Mouse (Mus musculus): Measurements from ENCODE around the gene Plcl1. TPM values are rescaled to one million over a fixed set of nuclear protein-coding genes. Genes with fewer than 3 reads are reported as not detected.
A peak's percentile ranks its signal among the peaks of the same experiment; 100 is the strongest.

Gene Plcl1
- polyA plus RNA-seq, 1 experiment, result not detected

GRCm38 (mm10) chr1:55704707-55705106 lies 299.0 kb downstream of the Plcl1 start:
- Histone ChIP-seq H3K4me1 (ENCODE audit: control insufficient read depth, insufficient read depth, low read length) (no peaks in the 10 kb centered on the region), H3K27ac (ENCODE audit: insufficient read depth, low read depth, low read length) (no peak overlapping the region), H3K4me3 (ENCODE audit: insufficient read depth, low read depth, low read length) (no peak overlapping the region)
- no peak for TF ChIP-seq CTCF (IDR thresholded peaks at IDR 0.05; ENCODE audit: insufficient read depth, low read depth, low read length)
- TF ChIP-seq POLR2A (IDR thresholded peaks at IDR 0.05; ENCODE audit: insufficient read depth, low read depth, low read length), result no peak
- WGBS, result 71% methylated on average over 2 of the region's 2 CpGs

- TF ChIP-seq CTCF (IDR thresholded peaks at IDR 0.05; ENCODE audit: insufficient read depth, low read depth, low read length) (no peak), POLR2A (IDR thresholded peaks at IDR 0.05; ENCODE audit: insufficient read depth, low read depth, low read length) (no peak)
- Histone ChIP-seq H3K4me1 (ENCODE audit: control insufficient read depth, insufficient read depth, low read length) (no peaks in the 10 kb centered on the region), H3K4me3 (ENCODE audit: insufficient read depth, low read depth, low read length) (no peak overlapping the region), H3K27ac (ENCODE audit: insufficient read depth, low read depth, low read length) (no peak overlapping the region)
- 54% methylated on average over 6 of the region's 6 CpGs for WGBS
Measured at GRCm38 (mm10) chr1:55705173-55705572, 299.5 kb downstream of the Plcl1 start.

GRCm38 (mm10) chr1:55705756-55706155 lies 300.0 kb downstream of the Plcl1 start:
- Histone ChIP-seq H3K27ac (ENCODE audit: insufficient read depth, low read depth, low read length) (no peak overlapping the region), H3K4me3 (ENCODE audit: insufficient read depth, low read depth, low read length) (no peak overlapping the region), H3K4me1 (ENCODE audit: control insufficient read depth, insufficient read depth, low read length) (no peaks in the 10 kb centered on the region)
- 75% methylated on average over 3 of the region's 3 CpGs for WGBS
- TF ChIP-seq CTCF (IDR thresholded peaks at IDR 0.05; ENCODE audit: insufficient read depth, low read depth, low read length) (no peak), POLR2A (IDR thresholded peaks at IDR 0.05; ENCODE audit: insufficient read depth, low read depth, low read length) (no peak)

GRCm38 (mm10) chr1:55706933-55707332 lies 301.2 kb downstream of the Plcl1 start:
- Histone ChIP-seq H3K27ac (ENCODE audit: insufficient read depth, low read depth, low read length) (no peak overlapping the region), H3K4me1 (ENCODE audit: control insufficient read depth, insufficient read depth, low read length) (no peaks in the 10 kb centered on the region), H3K4me3 (ENCODE audit: insufficient read depth, low read depth, low read length) (no peak overlapping the region)
- TF ChIP-seq POLR2A (IDR thresholded peaks at IDR 0.05; ENCODE audit: insufficient read depth, low read depth, low read length) (no peak), CTCF (IDR thresholded peaks at IDR 0.05; ENCODE audit: insufficient read depth, low read depth, low read length) (no peak)
- 31% methylated on average over 1 of the region's 1 CpGs for WGBS

GRCm38 (mm10) chr1:55717283-55717803 lies 311.6 kb downstream of the Plcl1 start:
- Histone ChIP-seq H3K4me3 (ENCODE audit: insufficient read depth, low read depth, low read length) (no peak overlapping the region), H3K4me1 (ENCODE audit: control insufficient read depth, insufficient read depth, low read length) (no peaks in the 10 kb centered on the region), H3K27ac (ENCODE audit: insufficient read depth, low read depth, low read length) (no peak overlapping the region)
- 82% methylated on average over 4 of the region's 4 CpGs for WGBS
- TF ChIP-seq CTCF (IDR thresholded peaks at IDR 0.05; ENCODE audit: insufficient read depth, low read depth, low read length) (no peak), POLR2A (IDR thresholded peaks at IDR 0.05; ENCODE audit: insufficient read depth, low read depth, low read length) (no peak)

DNA sequence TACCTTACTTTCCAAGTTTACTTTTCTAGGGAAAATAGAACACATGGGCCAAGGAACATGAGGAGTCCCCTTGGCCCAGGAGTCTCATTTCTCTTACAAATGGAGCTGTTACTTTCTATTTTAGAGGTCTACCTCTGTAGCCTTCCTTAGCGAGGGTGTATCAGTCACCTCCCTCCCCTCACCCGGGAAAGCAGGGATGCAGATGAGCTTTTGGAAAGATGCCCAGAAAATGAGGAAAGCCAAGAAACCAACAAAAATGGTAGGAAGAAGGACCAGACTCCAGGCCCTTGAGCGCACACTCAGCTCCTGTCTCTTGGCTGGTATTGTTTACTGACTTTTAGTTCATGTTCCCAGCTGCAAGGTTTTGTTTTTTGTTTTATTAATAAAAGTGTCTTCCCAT lies 319.7 kb downstream of the Plcl1 start:
- no peak overlapping the region for H3K27ac ChIP-seq (ENCODE audit: insufficient read depth, low read depth, low read length)
- no peaks in the 10 kb centered on the region for H3K4me1 ChIP-seq (ENCODE audit: control insufficient read depth, insufficient read depth, low read length)
- no peak for TF ChIP-seq POLR2A (IDR thresholded peaks at IDR 0.05; ENCODE audit: insufficient read depth, low read depth, low read length)
- TF ChIP-seq CTCF (IDR thresholded peaks at IDR 0.05; ENCODE audit: insufficient read depth, low read depth, low read length), result no peak
- 40% methylated on average over 3 of the region's 3 CpGs for whole genome bisulfite sequencing
- H3K4me3 ChIP-seq (ENCODE audit: insufficient read depth, low read depth, low read length), result no peak overlapping the region

DNA sequence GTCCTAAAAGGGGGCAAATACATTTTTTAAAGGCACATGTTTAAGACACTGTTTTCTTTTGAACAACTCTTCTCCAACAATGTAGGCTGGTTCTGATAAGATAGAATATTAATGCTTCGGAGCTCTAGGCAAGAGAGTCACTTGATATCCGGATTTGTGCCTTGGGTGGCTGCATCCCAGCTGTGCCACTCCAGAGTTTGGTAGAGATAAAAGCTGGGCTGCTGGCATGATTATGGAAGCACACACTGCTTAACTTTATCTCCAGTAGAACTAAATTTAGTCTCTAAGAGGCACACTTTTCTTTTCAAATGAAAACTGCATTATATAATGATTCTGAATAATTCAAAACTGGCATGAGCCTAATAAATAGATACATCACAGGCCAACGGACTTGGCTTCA lies 323.6 kb downstream of the Plcl1 start:
- TF ChIP-seq CTCF (IDR thresholded peaks at IDR 0.05; ENCODE audit: insufficient read depth, low read depth, low read length), result no peak
- TF ChIP-seq POLR2A (IDR thresholded peaks at IDR 0.05; ENCODE audit: insufficient read depth, low read depth, low read length), result no peak
- no peak overlapping the region for H3K4me3 ChIP-seq (ENCODE audit: insufficient read depth, low read depth, low read length)
- 0 out of 2 replicates have a peak, but pooled peaks cover 2% of the 10 kb centered on the region for H3K4me1 ChIP-seq (ENCODE audit: control insufficient read depth, insufficient read depth, low read length)
- 73% methylated on average over 3 of the region's 3 CpGs for WGBS
- no peak overlapping the region for H3K27ac ChIP-seq (ENCODE audit: insufficient read depth, low read depth, low read length)

DNA sequence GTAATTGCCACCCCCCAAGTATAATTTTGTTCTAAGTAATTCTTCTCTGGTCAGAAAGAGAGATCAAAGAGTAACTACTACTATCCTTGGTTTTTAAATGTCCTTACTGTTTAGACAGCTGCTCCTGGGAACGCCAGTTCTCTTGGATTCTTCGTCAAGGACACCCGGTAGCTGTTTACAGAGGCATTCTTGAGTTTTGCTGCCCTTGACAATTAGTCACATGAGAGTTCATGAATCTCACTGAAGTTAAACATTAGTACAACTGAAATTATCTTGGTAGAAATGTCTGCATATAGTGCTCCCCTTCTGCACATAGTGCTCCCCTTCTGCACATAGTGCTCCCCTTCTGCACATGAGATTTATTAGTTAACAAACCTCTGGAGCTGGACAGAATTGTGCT lies 327.2 kb downstream of the Plcl1 start:
- no peak for TF ChIP-seq POLR2A (IDR thresholded peaks at IDR 0.05; ENCODE audit: insufficient read depth, low read depth, low read length)
- TF ChIP-seq CTCF (IDR thresholded peaks at IDR 0.05; ENCODE audit: insufficient read depth, low read depth, low read length), result no peak
- 76% methylated on average over 3 of the region's 3 CpGs for WGBS
- Histone ChIP-seq H3K4me3 (ENCODE audit: insufficient read depth, low read depth, low read length) (no peak overlapping the region), H3K27ac (ENCODE audit: insufficient read depth, low read depth, low read length) (no peak overlapping the region), H3K4me1 (ENCODE audit: control insufficient read depth, insufficient read depth, low read length) (0 out of 2 replicates have a peak, but pooled peaks cover 2% of the 10 kb centered on the region)

- H3K4me3 ChIP-seq (ENCODE audit: insufficient read depth, low read depth, low read length), result no peak overlapping the region
- H3K4me1 ChIP-seq (ENCODE audit: control insufficient read depth, insufficient read depth, low read length), result 0 out of 2 replicates have a peak, but pooled peaks cover 2% of the 10 kb centered on the region
- H3K27ac ChIP-seq (ENCODE audit: insufficient read depth, low read depth, low read length), result no peak overlapping the region
- WGBS, result 89% methylated on average over 14 of the region's 14 CpGs
- TF ChIP-seq CTCF (IDR thresholded peaks at IDR 0.05; ENCODE audit: insufficient read depth, low read depth, low read length) (peak; percentile 51), POLR2A (IDR thresholded peaks at IDR 0.05; ENCODE audit: insufficient read depth, low read depth, low read length) (no peak)
Measured at GRCm38 (mm10) chr1:55736054-55736740, 330.5 kb downstream of the Plcl1 start.
